Mouse (Mus musculus) stomach, postnatal 0 days (tissue): ENCODE measurements around the gene Stn1. TPM values are rescaled to one million over a fixed set of nuclear protein-coding genes. Genes with fewer than 3 reads are reported as not detected.

Source experiments
- ATAC-seq: fragments of 200-750 bp; cut with Nextera tagmentation; 2 replicates; pipeline ENCODE4 v1.8.0; 2017; ENCODE audit not compliant: low FRiP score, low TSS enrichment
- DNase-seq: peaks from one replicate; pipeline ENCODE4 v3.0.0-alpha.2; 2016; ENCODE audit warnings: low spot score
- H3K27ac ChIP-seq: fragments of 300-500 bp; sonication (generic); replicated peaks from 2 replicates; pipeline ENCODE4 v1.5.1; 2014; ENCODE audit warnings: mild to moderate bottlenecking, control low read depth
- H3K27me3 ChIP-seq: fragments of 300-500 bp; sonication (generic); 2 replicates; pipeline ENCODE4 v1.6.1; 2014; ENCODE audit warnings: low read length; ENCODE audit not compliant: control insufficient read depth, insufficient read depth
- H3K36me3 ChIP-seq: fragments of 300-500 bp; sonication (generic); 2 replicates; pipeline ENCODE4 v1.6.1; 2014; ENCODE audit warnings: low read length, mixed read lengths; ENCODE audit not compliant: control insufficient read depth, insufficient read depth
- H3K4me1 ChIP-seq: fragments of 300-500 bp; sonication (generic); replicated peaks from 2 replicates; pipeline ENCODE4 v1.6.1; 2014; ENCODE audit warnings: antibody characterized with exemption; ENCODE audit not compliant: control insufficient read depth, insufficient read depth
- H3K4me2 ChIP-seq: fragments of 300-500 bp; sonication (generic); replicated peaks from 2 replicates; pipeline ENCODE4 v1.6.1; 2014; ENCODE audit warnings: low read depth, mild to moderate bottlenecking, control low read depth, moderate library complexity
- H3K4me3 ChIP-seq: fragments of 300-500 bp; sonication (generic); 2 replicates; pipeline ENCODE4 v1.5.1; 2014; ENCODE audit warnings: low read depth, low read length, control low read depth
- H3K9ac ChIP-seq: fragments of 300-500 bp; sonication (generic); 2 replicates; pipeline ENCODE4 v1.6.1; 2014; ENCODE audit warnings: mild to moderate bottlenecking, low read length, control low read depth, mixed read lengths
- H3K9me3 ChIP-seq: fragments of 300-500 bp; sonication (generic); 2 replicates; pipeline ENCODE4 v1.6.1; 2016; ENCODE audit warnings: low read length; ENCODE audit not compliant: control insufficient read depth
- CTCF ChIP-seq: IDR thresholded peaks from 2 replicates; pipeline ENCODE4 v1.5.1; 2016; ENCODE audit warnings: antibody characterized with exemption, low read depth, mild to moderate bottlenecking, moderate library complexity
- EP300 ChIP-seq: optimal IDR thresholded peaks from 2 replicates; pipeline ENCODE3; 2016; ENCODE audit warnings: antibody characterized with exemption
- WGBS: fragments of 180-500 bp; shearing (Covaris S2); extraction: QIAGEN DNeasy Blood & Tissue Kit; methylation state at CpG from one replicate; pipeline ENCODE4 v1.1.7; 2014; 5-methylcytosine and 5-hydroxymethylcytosine counted together
- polyA plus RNA-seq: library from polyadenylated mRNA; unstranded; fragments of >200 nt; fragmentation: Nextera tagmentation; extraction: Ambion mirVana; gene quantifications from 2 replicates; pipeline ENCODE4 v1.2.1, GENCODE M21; 2015

Stn1 gene
- polyA plus RNA-seq, 1 experiment from 2014 or later: 25.9 TPM

DNA sequence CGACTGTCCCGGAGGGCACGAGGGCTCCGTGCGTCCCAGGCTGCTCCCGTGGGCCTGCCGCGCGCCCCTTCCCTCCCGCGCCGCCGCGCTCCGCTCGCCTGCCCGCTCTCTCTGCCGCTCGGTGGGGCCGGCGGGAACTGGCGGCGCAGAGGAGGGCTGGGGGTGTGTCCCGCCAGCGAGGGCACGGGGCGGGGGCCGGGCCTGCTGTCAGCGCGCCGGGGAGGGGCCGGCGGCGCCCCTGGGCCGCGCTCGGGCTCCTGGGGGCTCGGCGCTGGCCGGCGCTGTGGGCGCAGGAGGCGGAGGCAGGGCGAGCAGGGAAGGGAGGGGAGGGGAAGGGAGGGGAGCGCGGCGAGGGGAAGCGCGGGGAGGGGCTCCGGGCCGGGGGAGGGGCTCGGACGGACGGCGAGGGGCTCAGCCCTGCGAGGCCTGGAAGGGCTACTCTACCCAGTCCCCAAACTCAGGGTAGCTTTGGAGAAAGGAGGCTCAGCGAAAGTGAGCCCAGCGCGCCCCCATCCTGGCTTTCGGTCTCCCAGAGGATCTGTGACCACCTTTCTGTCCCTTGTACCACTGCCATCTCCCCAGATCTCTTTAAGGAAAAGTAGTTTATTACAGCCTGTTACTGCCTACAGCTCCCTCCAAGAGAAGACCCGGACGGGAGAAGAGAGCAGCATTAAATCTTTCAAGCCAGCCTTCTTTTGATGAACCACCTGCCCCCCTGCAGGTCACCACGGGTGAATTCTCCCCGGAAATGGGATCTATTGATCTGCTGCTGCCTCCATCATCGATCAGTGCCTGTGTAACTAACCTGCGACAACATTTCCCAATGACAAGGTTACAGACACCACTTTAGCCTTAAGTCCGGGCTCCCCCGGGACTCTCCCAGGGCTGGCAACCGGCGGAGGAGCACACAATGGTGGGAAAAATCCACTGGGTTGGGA, 72.7 kb downstream of the Stn1 start, which contains the start of gene Sh3pxd2a:
Gene Sh3pxd2a, minus strand, starts transcription at position 98 of the 938 bp plus-strand sequence.
- Histone ChIP-seq H3K36me3 (no peaks in the 10 kb centered on the region), H3K9me3 (no peaks in the 10 kb centered on the region), H3K9ac (peak within 1 kb of the TSS; percentile 75), H3K4me1 (peaks cover 5% of the 10 kb centered on the region), H3K27ac (peak within 1 kb of the TSS; percentile 82), H3K27me3 (no peaks in the 10 kb centered on the region), H3K4me2 (peak within 1 kb of the TSS; percentile 88), H3K4me3 (peak within 1 kb of the TSS; percentile 69)
- ATAC-seq (peak; percentile 79), DNase-seq (peak; percentile 65)
- no peak for TF ChIP-seq CTCF
- no peak for TF ChIP-seq EP300
- 3% methylated on average over 41 of the region's 70 CpGs for WGBS

DNA sequence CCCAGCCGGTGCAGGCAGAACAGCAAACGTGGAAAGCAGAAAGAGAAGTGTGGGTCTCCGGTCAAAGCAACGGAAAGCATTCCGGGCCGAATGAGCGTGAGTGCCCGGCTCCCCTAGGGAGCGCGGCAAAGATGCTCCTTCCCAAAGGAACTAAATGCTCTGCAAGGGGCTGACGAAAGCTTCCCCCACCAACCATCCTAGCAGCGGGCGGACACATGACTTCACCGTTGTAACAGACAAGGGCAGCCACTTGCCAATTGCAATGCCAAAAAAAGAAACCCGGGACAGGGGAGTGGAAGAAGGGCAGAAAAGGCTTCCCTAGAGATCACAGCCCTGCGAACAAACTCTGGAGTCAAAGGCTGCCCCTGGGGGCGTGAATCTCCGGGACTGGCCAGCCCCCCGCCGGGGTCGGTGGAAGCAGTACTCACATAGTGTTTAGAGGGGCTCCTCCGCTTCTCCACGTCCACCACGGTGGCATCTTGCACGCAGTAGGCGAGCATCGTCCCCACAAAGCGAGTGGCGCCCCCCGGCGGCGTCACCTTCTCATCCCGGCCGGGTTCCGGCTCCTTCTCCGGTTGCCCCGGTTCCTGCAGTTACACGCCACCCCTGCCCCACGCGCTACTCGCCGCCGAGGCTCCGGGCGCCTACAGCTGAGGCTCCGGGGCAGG, 73.5 kb downstream of the Stn1 start:
- Histone ChIP-seq H3K9ac (peak overlapping the region; percentile 75), H3K27me3 (no peaks in the 10 kb centered on the region), H3K4me3 (peak overlapping the region; percentile 69), H3K9me3 (no peaks in the 10 kb centered on the region), H3K36me3 (no peaks in the 10 kb centered on the region), H3K27ac (peak overlapping the region; percentile 82), H3K4me1 (peaks cover 5% of the 10 kb centered on the region), H3K4me2 (peak overlapping the region; percentile 88)
- TF ChIP-seq EP300: no peak
- TF ChIP-seq CTCF: peak; percentile 75
- ATAC-seq (peak; percentile 33), DNase-seq (peak; percentile 83)
- under 1% methylated on average over 42 of the region's 46 CpGs for WGBS

DNA sequence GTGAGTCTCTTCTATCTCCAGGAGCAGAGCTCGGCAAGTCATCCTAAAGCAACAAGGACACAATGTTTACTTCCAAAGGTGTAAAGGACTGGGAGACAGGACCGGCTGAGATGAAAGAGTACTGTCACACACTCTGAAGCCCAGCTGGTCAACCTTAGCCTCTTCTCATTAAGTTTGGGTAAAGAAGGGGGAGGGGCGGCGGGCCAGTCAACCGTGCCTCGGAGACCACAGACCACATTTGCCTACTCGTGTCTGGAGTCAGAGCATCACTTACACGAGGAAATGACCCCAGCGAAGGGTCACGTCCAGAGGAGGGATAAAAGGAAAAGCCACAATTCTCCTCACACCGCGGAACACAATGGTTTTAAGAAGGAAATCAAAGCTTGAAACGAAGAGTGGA, 74.1 kb downstream of the Stn1 start:
- H3K4me3 ChIP-seq: peak overlapping the region; percentile 69
- peak overlapping the region; percentile 88 for H3K4me2 ChIP-seq
- ATAC-seq (no peak), DNase-seq (no peak)
- no peaks in the 10 kb centered on the region for H3K36me3 ChIP-seq
- peaks cover 5% of the 10 kb centered on the region for H3K4me1 ChIP-seq
- H3K9ac ChIP-seq: peak overlapping the region; percentile 75
- no peaks in the 10 kb centered on the region for H3K27me3 ChIP-seq
- H3K9me3 ChIP-seq: no peaks in the 10 kb centered on the region
- TF ChIP-seq EP300: no peak
- TF ChIP-seq CTCF: no peak
- WGBS: 4% methylated on average over 13 of the region's 13 CpGs
- H3K27ac ChIP-seq: no peak overlapping the region

GRCm38 (mm10) chr19:47462725-47463124, 74.6 kb downstream of the Stn1 start:
- H3K4me1 ChIP-seq: peaks cover 5% of the 10 kb centered on the region

GRCm38 (mm10) chr19:47461838-47462237, 75.5 kb downstream of the Stn1 start:
- Histone ChIP-seq H3K9ac (no peak overlapping the region), H3K36me3 (no peaks in the 10 kb centered on the region), H3K9me3 (no peaks in the 10 kb centered on the region), H3K27ac (no peak overlapping the region), H3K27me3 (no peaks in the 10 kb centered on the region), H3K4me1 (peaks cover 5% of the 10 kb centered on the region), H3K4me3 (no peak overlapping the region), H3K4me2 (no peak overlapping the region)
- WGBS: 87% methylated on average over 3 of the region's 3 CpGs
- TF ChIP-seq EP300 (no peak), CTCF (peak; percentile 57)
- DNase-seq (no peak), ATAC-seq (no peak)

More at GRCm38 (mm10) chr19:47462725-47463124, 74.6 kb downstream of the Stn1 start:
- WGBS: 29% methylated on average over 6 of the region's 6 CpGs
- no peak for DNase-seq
- peak overlapping the region; percentile 69 for H3K4me3 ChIP-seq
- no peak for ATAC-seq
- TF ChIP-seq EP300 (no peak), CTCF (no peak)
- no peaks in the 10 kb centered on the region for H3K27me3 ChIP-seq
- peak overlapping the region; percentile 88 for H3K4me2 ChIP-seq
- no peak overlapping the region; the same call in 1 of the 2 replicates for H3K9ac ChIP-seq
- no peak overlapping the region for H3K27ac ChIP-seq
- H3K36me3 ChIP-seq: no peaks in the 10 kb centered on the region
- no peaks in the 10 kb centered on the region for H3K9me3 ChIP-seq
